Mouse (Mus musculus) embryonic facial prominence, embryonic 15.5 days (tissue): ENCODE measurements around the gene Mical3. TPM values are rescaled to one million over a fixed set of nuclear protein-coding genes. Genes with fewer than 3 reads are reported as not detected.

ENCODE experiments used
- ATAC-seq: fragments of 200-750 bp; cut with Nextera tagmentation; 2 replicates; pipeline ENCODE4 v1.8.0; 2017; ENCODE audit warnings: low read depth, moderate TSS enrichment; ENCODE audit not compliant: insufficient number of reproducible peaks, low FRiP score, low TSS enrichment
- H3K27ac ChIP-seq: fragments of 300-500 bp; sonication (generic); replicated peaks from 2 replicates; pipeline ENCODE4 v1.5.1; 2015; ENCODE audit warnings: mild to moderate bottlenecking, inconsistent platforms
- H3K27me3 ChIP-seq: fragments of 300-500 bp; sonication (generic); 2 replicates; pipeline ENCODE4 v1.6.1; 2015; ENCODE audit warnings: inconsistent platforms
- H3K36me3 ChIP-seq: fragments of 300-500 bp; sonication (generic); 2 replicates; pipeline ENCODE4 v1.6.1; 2015; ENCODE audit warnings: mild to moderate bottlenecking, inconsistent platforms
- H3K4me1 ChIP-seq: fragments of 300-500 bp; sonication (generic); 2 replicates; pipeline ENCODE4 v1.6.1; 2015; ENCODE audit warnings: inconsistent platforms
- H3K4me2 ChIP-seq: fragments of 300-500 bp; sonication (generic); replicated peaks from 2 replicates; pipeline ENCODE4 v1.6.1; 2015; ENCODE audit warnings: mild to moderate bottlenecking, inconsistent platforms
- H3K4me3 ChIP-seq: fragments of 300-500 bp; sonication (generic); replicated peaks from 2 replicates; pipeline ENCODE4 v1.5.1; 2015; ENCODE audit warnings: mild to moderate bottlenecking, inconsistent platforms
- H3K9ac ChIP-seq: fragments of 300-500 bp; sonication (generic); 2 replicates; pipeline ENCODE4 v1.6.1; 2015; ENCODE audit warnings: inconsistent platforms
- H3K9me3 ChIP-seq: fragments of 300-500 bp; sonication (generic); replicated peaks from 2 replicates; pipeline ENCODE4 v1.6.1; 2016; ENCODE audit warnings: inconsistent platforms
- WGBS: fragments of 180-500 bp; shearing (Covaris S2); methylation state at CpG from one replicate; pipeline ENCODE4 v1.1.7; 2015; 5-methylcytosine and 5-hydroxymethylcytosine counted together
- polyA plus RNA-seq: library from polyadenylated mRNA; unstranded; fragments of >200 nt; fragmentation: Nextera tagmentation; extraction: Ambion mirVana; gene quantifications from 2 replicates; pipeline ENCODE4 v1.2.1, GENCODE M21; 2015

Mical3 gene
- polyA plus RNA-seq, 1 experiment from 2014 or later, result 11.5 TPM

GRCm38 (mm10) chr6:121028514-121028913, 102.3 kb downstream of the Mical3 start:
- Histone ChIP-seq H3K4me2 (no peak overlapping the region), H3K27ac (no peak overlapping the region), H3K4me1 (peaks cover 11% of the 10 kb centered on the region; the same call in 1 of the 2 replicates), H3K36me3 (peaks cover 40% of the 10 kb centered on the region), H3K27me3 (no peaks in the 10 kb centered on the region), H3K4me3 (no peak overlapping the region), H3K9ac (no peak overlapping the region), H3K9me3 (no peaks in the 10 kb centered on the region)
- WGBS, result 94% methylated on average over 8 of the region's 8 CpGs
- ATAC-seq, result no peak

GRCm38 (mm10) chr6:121027314-121027713, 103.5 kb downstream of the Mical3 start:
- H3K36me3 ChIP-seq, result peaks cover 38% of the 10 kb centered on the region

GRCm38 (mm10) chr6:121026866-121027265, 103.9 kb downstream of the Mical3 start:
- Histone ChIP-seq H3K4me2 (no peak overlapping the region), H3K27ac (no peak overlapping the region), H3K4me1 (peaks cover 11% of the 10 kb centered on the region; the same call in 1 of the 2 replicates), H3K4me3 (no peak overlapping the region), H3K27me3 (no peaks in the 10 kb centered on the region), H3K9me3 (no peaks in the 10 kb centered on the region), H3K36me3 (peaks cover 37% of the 10 kb centered on the region), H3K9ac (no peak overlapping the region)
- no peak for ATAC-seq
- WGBS, result 73% methylated on average over 7 of the region's 7 CpGs

More at GRCm38 (mm10) chr6:121027314-121027713, 103.5 kb downstream of the Mical3 start:
- Histone ChIP-seq H3K4me2 (no peak overlapping the region), H3K9ac (no peak overlapping the region), H3K4me1 (peaks cover 11% of the 10 kb centered on the region; the same call in 1 of the 2 replicates), H3K9me3 (no peaks in the 10 kb centered on the region), H3K27me3 (no peaks in the 10 kb centered on the region), H3K27ac (no peak overlapping the region), H3K4me3 (no peak overlapping the region)
- WGBS, result 74% methylated on average over 5 of the region's 5 CpGs
- 0 out of 2 replicates have a peak, but pooled peaks have one; percentile 35 for ATAC-seq

- H3K4me1 ChIP-seq, result peaks cover 11% of the 10 kb centered on the region; the same call in 1 of the 2 replicates
- H3K27me3 ChIP-seq, result no peaks in the 10 kb centered on the region
- peaks cover 42% of the 10 kb centered on the region for H3K36me3 ChIP-seq
- no peak overlapping the region for H3K27ac ChIP-seq
- no peak overlapping the region for H3K9ac ChIP-seq
- no peak for ATAC-seq
- H3K9me3 ChIP-seq, result no peaks in the 10 kb centered on the region
- no peak overlapping the region for H3K4me3 ChIP-seq
- no peak overlapping the region for H3K4me2 ChIP-seq
- 45% methylated on average over 10 of the region's 10 CpGs for WGBS
Observed at GRCm38 (mm10) chr6:121026019-121026584, 104.7 kb downstream of the Mical3 start.

GRCm38 (mm10) chr6:121018147-121018546, 112.7 kb downstream of the Mical3 start:
- ATAC-seq, result no peak
- H3K27me3 ChIP-seq, result no peaks in the 10 kb centered on the region
- H3K9ac ChIP-seq, result no peak overlapping the region
- peaks cover 47% of the 10 kb centered on the region for H3K36me3 ChIP-seq
- H3K27ac ChIP-seq, result no peak overlapping the region
- no peaks in the 10 kb centered on the region for H3K9me3 ChIP-seq
- H3K4me3 ChIP-seq, result no peak overlapping the region
- H3K4me1 ChIP-seq, result no peaks in the 10 kb centered on the region
- WGBS, result 94% methylated on average over 4 of the region's 4 CpGs
- H3K4me2 ChIP-seq, result no peak overlapping the region

- H3K36me3 ChIP-seq, result peaks cover 42% of the 10 kb centered on the region
- no peaks in the 10 kb centered on the region for H3K9me3 ChIP-seq
- WGBS, result 59% methylated on average over 12 of the region's 12 CpGs
- no peak overlapping the region for H3K4me3 ChIP-seq
- H3K4me1 ChIP-seq, result no peaks in the 10 kb centered on the region
- ATAC-seq, result no peak
- H3K4me2 ChIP-seq, result no peak overlapping the region
- no peak overlapping the region for H3K9ac ChIP-seq
- H3K27me3 ChIP-seq, result no peaks in the 10 kb centered on the region
- H3K27ac ChIP-seq, result no peak overlapping the region
Observed at GRCm38 (mm10) chr6:121017436-121018031, 113.3 kb downstream of the Mical3 start.

- Histone ChIP-seq H3K9ac (no peak overlapping the region), H3K27ac (no peak overlapping the region), H3K4me2 (no peak overlapping the region), H3K36me3 (peaks cover 35% of the 10 kb centered on the region), H3K27me3 (no peaks in the 10 kb centered on the region), H3K4me3 (no peak overlapping the region), H3K4me1 (no peaks in the 10 kb centered on the region), H3K9me3 (no peaks in the 10 kb centered on the region)
- ATAC-seq, result no peak
- WGBS, result 90% methylated on average over 5 of the region's 5 CpGs
Observed at GRCm38 (mm10) chr6:121016097-121016496, 114.7 kb downstream of the Mical3 start.

- Histone ChIP-seq H3K4me1 (no peaks in the 10 kb centered on the region), H3K9me3 (no peaks in the 10 kb centered on the region), H3K4me3 (no peak overlapping the region), H3K27me3 (no peaks in the 10 kb centered on the region), H3K27ac (no peak overlapping the region), H3K4me2 (no peak overlapping the region; the same call in 1 of the 2 replicates), H3K36me3 (peaks cover 19% of the 10 kb centered on the region; the same call in 1 of the 2 replicates), H3K9ac (no peak overlapping the region)
- ATAC-seq, result no peak
- WGBS, result 71% methylated on average over 11 of the region's 11 CpGs
Observed at GRCm38 (mm10) chr6:121014339-121014738, 116.5 kb downstream of the Mical3 start.

- Histone ChIP-seq H3K4me2 (no peak overlapping the region; the same call in 1 of the 2 replicates), H3K4me3 (no peak overlapping the region), H3K9ac (no peak overlapping the region), H3K9me3 (no peaks in the 10 kb centered on the region), H3K27ac (no peak overlapping the region), H3K4me1 (no peaks in the 10 kb centered on the region), H3K27me3 (no peaks in the 10 kb centered on the region), H3K36me3 (peaks cover 14% of the 10 kb centered on the region; the same call in 1 of the 2 replicates)
- WGBS, result 37% methylated on average over 9 of the region's 9 CpGs
- no peak for ATAC-seq
Observed at GRCm38 (mm10) chr6:121013750-121014149, 117.0 kb downstream of the Mical3 start.

- Histone ChIP-seq H3K27me3 (no peaks in the 10 kb centered on the region), H3K36me3 (peaks cover 15% of the 10 kb centered on the region; the same call in 1 of the 2 replicates), H3K4me2 (no peak overlapping the region), H3K4me1 (no peaks in the 10 kb centered on the region), H3K27ac (no peak overlapping the region), H3K4me3 (no peak overlapping the region), H3K9ac (no peak overlapping the region), H3K9me3 (no peaks in the 10 kb centered on the region)
- ATAC-seq, result no peak
- 79% methylated on average over 11 of the region's 11 CpGs for WGBS
Observed at GRCm38 (mm10) chr6:121011709-121012108, 119.1 kb downstream of the Mical3 start.

- Histone ChIP-seq H3K4me2 (no peak overlapping the region), H3K4me3 (no peak overlapping the region), H3K27ac (no peak overlapping the region), H3K36me3 (peaks cover 12% of the 10 kb centered on the region; the same call in 1 of the 2 replicates), H3K9me3 (no peaks in the 10 kb centered on the region), H3K9ac (no peak overlapping the region), H3K4me1 (no peaks in the 10 kb centered on the region), H3K27me3 (no peaks in the 10 kb centered on the region)
- WGBS, result 94% methylated on average over 8 of the region's 8 CpGs
- ATAC-seq, result no peak
Observed at GRCm38 (mm10) chr6:121009651-121010050, 121.1 kb downstream of the Mical3 start.
